Mouse (Mus musculus) thymus, postnatal 36 days (tissue): ENCODE results near the gene Eif3b.

Source experiments
- DNase-seq, 2 experiments: peaks; one replicate each; pipeline ENCODE4 v3.0.0; 2022; ENCODE audit warnings: mixed read lengths in 2 of 2

Eif3b gene

GRCm38 (mm10) chr5:140491142-140491541 lies 72.0 kb downstream of the Eif3b start:
- no peak for DNase-seq

DNA sequence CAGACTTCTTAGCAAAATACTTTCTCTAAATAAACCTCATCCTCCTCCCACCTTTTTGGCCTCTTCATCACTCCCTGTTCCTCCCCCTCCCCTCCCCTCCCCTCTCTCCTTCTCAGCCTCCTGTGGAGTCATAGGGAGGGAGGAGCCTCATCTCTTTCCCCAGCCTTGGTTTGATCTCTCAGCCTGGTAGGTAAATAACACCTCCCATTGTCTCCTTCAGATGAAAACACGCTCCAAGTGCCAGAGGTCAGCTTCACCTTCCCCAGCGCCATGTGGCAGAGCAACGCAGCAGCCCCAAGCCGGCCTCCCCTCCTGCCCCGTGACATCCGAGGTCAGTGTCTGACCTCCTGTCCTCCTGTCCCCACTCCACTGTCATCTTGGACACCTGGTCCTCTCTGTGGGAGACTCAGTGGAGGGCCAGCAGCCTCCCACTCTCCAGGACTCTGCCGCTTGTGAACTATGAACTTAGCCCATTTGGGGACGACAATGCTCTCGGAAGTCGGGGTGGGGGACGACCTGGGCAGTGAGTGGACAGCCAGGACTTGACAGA lies 73.6 kb downstream of the Eif3b start:
- DNase-seq, result no peak
